Mouse (Mus musculus): ENCODE measurements around the gene Fbxo46. TPM values are rescaled to one million over a fixed set of nuclear protein-coding genes. Genes with fewer than 3 reads are reported as not detected.

Fbxo46 gene
- total and polyA plus RNA-seq, 3 experiments = 4.0 to 11.6 (median 6.1) TPM

DNA sequence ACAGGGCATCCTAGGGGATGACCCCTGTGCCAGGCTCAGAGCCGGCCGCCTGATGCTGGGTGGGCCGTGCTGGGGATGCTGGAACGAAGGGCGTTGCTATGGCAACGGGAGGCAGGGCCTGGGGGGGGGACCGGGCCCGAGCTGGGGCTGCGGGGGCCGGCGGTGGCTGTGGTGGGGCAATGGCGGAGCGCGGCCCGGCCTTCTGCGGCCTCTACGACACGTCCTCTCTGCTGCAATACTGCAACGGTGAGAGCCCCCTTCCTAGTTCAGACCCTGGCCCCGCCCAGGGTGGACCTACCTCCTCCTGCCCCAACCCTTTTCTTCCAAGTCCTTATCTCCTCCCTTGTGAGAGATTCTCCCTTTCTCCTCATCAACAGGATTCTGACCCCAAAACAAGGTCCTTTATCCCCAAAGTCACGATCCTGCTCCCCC lies 56.9 kb downstream of the Fbxo46 start:
- H3K27me3 ChIP-seq (replicated peaks) = peaks cover 39% of the 10 kb centered on the region
- peaks cover 9 to 41% of the 10 kb centered on the region in 2 experiments for H3K4me1 ChIP-seq (ENCODE audit: control insufficient read depth in 1 of 2, insufficient read depth in 2 of 2)
- H3K79me2 ChIP-seq (replicated peaks; ENCODE audit: control insufficient read depth, extremely low read depth, insufficient read depth, poor library complexity, severe bottlenecking) = no peaks in the 10 kb centered on the region
- DNase-seq (ENCODE audit: extremely low read depth) = no peak
- no peaks in the 10 kb centered on the region for H3K9me3 ChIP-seq (replicated peaks; ENCODE audit: low read length)
- H3K9ac ChIP-seq (ENCODE audit: insufficient read depth, low read depth) = no peak overlapping the region
- no peak overlapping the region for H3K27ac ChIP-seq (ENCODE audit: insufficient read depth, low read depth)
- no peaks in the 10 kb centered on the region for H3K36me3 ChIP-seq (replicated peaks in 1 of 2; ENCODE audit: control insufficient read depth in 1 of 2, insufficient read depth in 1 of 2, low read length in 1 of 2)
- H3K4me2 ChIP-seq (ENCODE audit: insufficient read depth, low read depth, poor library complexity, severe bottlenecking) = no peak overlapping the region
- H3K4me3 ChIP-seq (replicated peaks in 1 of 3; ENCODE audit: low read depth in 2 of 3, low read length in 2 of 3, poor library complexity in 1 of 3) = no peak overlapping the region
- TF ChIP-seq SIN3A (IDR thresholded peaks at IDR 0.05; ENCODE audit: low read length) (no peak), ZKSCAN1 (IDR thresholded peaks at IDR 0.05; ENCODE audit: borderline replicate concordance, low read depth, low read length) (no peak), USF1 (IDR thresholded peaks at IDR 0.05; ENCODE audit: low read depth, low read length) (no peak), MAZ (IDR thresholded peaks at IDR 0.05; ENCODE audit: low read depth, low read length) (no peak), USF2 (conservative IDR thresholded peaks at IDR 0.05; ENCODE audit: low read depth, low read length) (no peak), ZNF384 (IDR thresholded peaks at IDR 0.05; ENCODE audit: low read depth, low read length) (no peak), SMC3 (IDR thresholded peaks at IDR 0.05; ENCODE audit: low read depth, low read length) (no peak), TBP (conservative IDR thresholded peaks at IDR 0.05; ENCODE audit: low read depth, low read length) (no peak), MXI1 (IDR thresholded peaks at IDR 0.05; ENCODE audit: low read depth, low read length) (no peak), MEF2A (IDR thresholded peaks at IDR 0.05; ENCODE audit: borderline replicate concordance, low read depth, low read length) (no peak)
- dilution Hi-C loops (cut with MboI; ENCODE audit: extremely low pct_ligation_motif_present, extremely low pct_unique_long_range_greater_than_20kb, low sequenced_read_pairs) (no loop called here), in situ Hi-C loops (cut with MboI; ENCODE audit: low pct_ligation_motif_present, low pct_unique_long_range_greater_than_20kb, low sequenced_read_pairs) (no loop called here)

DNA sequence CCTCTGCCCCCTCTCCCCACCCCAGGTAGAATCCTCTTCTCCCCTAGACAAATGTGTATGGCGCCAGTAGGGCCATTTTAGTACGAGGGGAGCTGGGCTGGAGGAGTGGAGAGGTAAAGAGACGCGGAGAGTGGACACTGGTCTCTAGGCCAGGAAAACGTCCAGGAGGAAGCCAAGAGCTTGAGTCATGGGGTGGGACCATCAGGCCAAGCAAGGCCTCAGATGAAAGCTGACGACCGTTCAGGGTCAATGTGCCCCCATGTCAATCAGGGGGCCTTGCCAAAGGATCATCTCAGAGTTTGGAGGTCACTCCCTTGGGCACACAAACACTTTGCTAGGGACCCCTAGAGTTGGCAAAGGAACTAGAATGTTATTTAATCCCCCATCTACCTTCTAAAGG lies 57.6 kb downstream of the Fbxo46 start:
- H3K4me2 ChIP-seq (ENCODE audit: insufficient read depth, low read depth, poor library complexity, severe bottlenecking) = no peak overlapping the region
- no peaks in the 10 kb centered on the region for H3K9me3 ChIP-seq (replicated peaks; ENCODE audit: low read length)
- TF ChIP-seq MAZ (IDR thresholded peaks at IDR 0.05; ENCODE audit: low read depth, low read length) = no peak
- TF ChIP-seq GABPA (IDR thresholded peaks at IDR 0.05; ENCODE audit: insufficient replicate concordance, low read depth, low read length) = no peak
- TF ChIP-seq SIN3A (IDR thresholded peaks at IDR 0.05; ENCODE audit: low read length) = no peak
- no peak for TF ChIP-seq MYC (IDR thresholded peaks at IDR 0.05; ENCODE audit: low read depth, low read length)
- no peak for TF ChIP-seq RAD21 (IDR thresholded peaks at IDR 0.05; ENCODE audit: low read depth, low read length)
- TF ChIP-seq CHD2 (IDR thresholded peaks at IDR 0.05; ENCODE audit: low read length) = no peak
- H3K79me2 ChIP-seq (replicated peaks; ENCODE audit: control insufficient read depth, extremely low read depth, insufficient read depth, poor library complexity, severe bottlenecking) = no peaks in the 10 kb centered on the region
- peaks cover 10 to 41% of the 10 kb centered on the region in 2 experiments for H3K4me1 ChIP-seq (ENCODE audit: control insufficient read depth in 1 of 2, insufficient read depth in 2 of 2)
- H3K9ac ChIP-seq (ENCODE audit: insufficient read depth, low read depth) = no peak overlapping the region
- H3K36me3 ChIP-seq (replicated peaks in 1 of 2; ENCODE audit: control insufficient read depth in 1 of 2, insufficient read depth in 1 of 2, low read length in 1 of 2) = peaks cover 0 to 2% of the 10 kb centered on the region in 2 experiments
- no peak for DNase-seq (ENCODE audit: extremely low read depth)
- in situ Hi-C loops (cut with MboI; ENCODE audit: low pct_ligation_motif_present, low pct_unique_long_range_greater_than_20kb, low sequenced_read_pairs) = no loop called here
- dilution Hi-C loops (cut with MboI; ENCODE audit: extremely low pct_ligation_motif_present, extremely low pct_unique_long_range_greater_than_20kb, low sequenced_read_pairs) = no loop called here
- H3K4me3 ChIP-seq (replicated peaks in 1 of 3; ENCODE audit: low read depth in 2 of 3, low read length in 2 of 3, poor library complexity in 1 of 3) = no peak overlapping the region
- H3K27me3 ChIP-seq (replicated peaks) = peaks cover 34% of the 10 kb centered on the region
- H3K27ac ChIP-seq (ENCODE audit: insufficient read depth, low read depth) = no peak overlapping the region

Data from CH12.LX (cell line).